Mouse (Mus musculus) MEL (cell line): ENCODE data around the gene Tssk2. TPM values are rescaled to one million over a fixed set of nuclear protein-coding genes. Genes with fewer than 3 reads are reported as not detected.

Experiments used
- DNase-seq: peaks from one replicate; pipeline ENCODE4 v3.0.0; 2011; ENCODE audit warnings: low read depth, low spot score
- H3K27ac ChIP-seq: 2 replicates; pipeline ENCODE4 v1.5.1; 2012; ENCODE audit warnings: low read depth, mild to moderate bottlenecking, control low read depth, low read length, moderate library complexity; ENCODE audit not compliant: control insufficient read depth
- H3K27me3 ChIP-seq, 2 experiments: fragments of 150-350 bp in 1 of 2; sonication (generic) in 1 of 2; 2 replicates each; pipeline ENCODE4 v1.6.1; 2012; ENCODE audit warnings: low read length in 2 of 2, mild to moderate bottlenecking in 2 of 2, improper control_type of control experiment in 1 of 2, moderate library complexity in 1 of 2; ENCODE audit not compliant: insufficient read depth in 2 of 2, control insufficient read depth in 1 of 2
- H3K36me3 ChIP-seq, 2 experiments: 2 replicates each; pipeline ENCODE4 v1.6.1; 2012 to 2014; ENCODE audit warnings: low read length in 2 of 2, improper control_type of control experiment in 1 of 2, inconsistent platforms in 1 of 2, mild to moderate bottlenecking in 1 of 2; ENCODE audit not compliant: insufficient read depth in 2 of 2, control insufficient read depth in 1 of 2
- H3K4me1 ChIP-seq, 2 experiments: fragments of 150-350 bp in 1 of 2; sonication (generic) in 1 of 2; 2 replicates each; pipeline ENCODE4 v1.6.1; 2012; ENCODE audit warnings: low read length in 2 of 2, improper control_type of control experiment in 1 of 2, mild to moderate bottlenecking in 1 of 2; ENCODE audit not compliant: insufficient read depth in 2 of 2, control insufficient read depth in 1 of 2
- H3K4me3 ChIP-seq, 2 experiments: fragments of 150-350 bp in 1 of 2; sonication (generic) in 1 of 2; 2 replicates each; pipeline ENCODE4 v1.5.1; 2012; ENCODE audit warnings: low read depth in 2 of 2, low read length in 2 of 2, mild to moderate bottlenecking in 2 of 2, moderate library complexity in 2 of 2, control low read depth in 1 of 2, improper control_type of control experiment in 1 of 2; ENCODE audit not compliant: control insufficient read depth in 1 of 2, insufficient read depth in 1 of 2
- H3K79me2 ChIP-seq: 2 replicates; pipeline ENCODE4 v1.6.1; 2012; ENCODE audit warnings: mild to moderate bottlenecking, low read length, moderate library complexity; ENCODE audit not compliant: control insufficient read depth, poor library complexity, insufficient read depth
- H3K9ac ChIP-seq: 2 replicates; pipeline ENCODE4 v1.6.1; 2012; ENCODE audit warnings: low read depth, mild to moderate bottlenecking, control low read depth, low read length, moderate library complexity; ENCODE audit not compliant: control insufficient read depth, poor library complexity, severe bottlenecking
- H3K9me3 ChIP-seq: fragments of 150-350 bp; sonication (generic); replicated peaks from 2 replicates; pipeline ENCODE4 v1.6.1; 2012; ENCODE audit warnings: mild to moderate bottlenecking, low read length, improper control_type of control experiment, moderate library complexity; ENCODE audit not compliant: insufficient read depth
- CHD1 ChIP-seq: IDR thresholded peaks from 2 replicates; pipeline ENCODE4 v1.6.1; 2012; ENCODE audit warnings: low read depth, mild to moderate bottlenecking, inconsistent platforms, low read length, improper control_type of control experiment
- CHD2 ChIP-seq: IDR thresholded peaks from 2 replicates; pipeline ENCODE4 v1.6.1; 2011; ENCODE audit warnings: low read length, improper control_type of control experiment
- CTCF ChIP-seq, 3 experiments: IDR thresholded peaks in 2 of 3; conservative IDR thresholded peaks in 1 of 3; 2 replicates each; pipeline ENCODE4 v1.5.1; 2011 to 2012; ENCODE audit warnings: low read length in 3 of 3, low read depth in 2 of 3, mild to moderate bottlenecking in 2 of 3, improper control_type of control experiment in 1 of 3, inconsistent platforms in 1 of 3, mixed read lengths in 1 of 3, moderate library complexity in 1 of 3; ENCODE audit not compliant: control insufficient read depth in 1 of 3, insufficient read depth in 1 of 3, poor library complexity in 1 of 3, severe bottlenecking in 1 of 3
- E2F4 ChIP-seq: IDR thresholded peaks from 2 replicates; pipeline ENCODE4 v1.6.1; 2011; ENCODE audit warnings: low read depth, low read length, improper control_type of control experiment, borderline replicate concordance
- ELF1 ChIP-seq: IDR thresholded peaks from 2 replicates; pipeline ENCODE4 v1.6.1; 2014; ENCODE audit warnings: low read depth, mild to moderate bottlenecking, inconsistent platforms, low read length, improper control_type of control experiment, moderate library complexity
- EP300 ChIP-seq, 2 experiments: IDR thresholded peaks; 2 replicates each; pipeline ENCODE4 v1.6.1; 2011; ENCODE audit warnings: improper control_type of control experiment in 2 of 2, low read length in 2 of 2, low read depth in 1 of 2, mild to moderate bottlenecking in 1 of 2
- ETS1 ChIP-seq: IDR thresholded peaks from 2 replicates; pipeline ENCODE4 v1.6.1; 2012; ENCODE audit warnings: low read depth, mild to moderate bottlenecking, inconsistent platforms, low read length, improper control_type of control experiment, moderate library complexity
- MAFK ChIP-seq: IDR thresholded peaks from 2 replicates; pipeline ENCODE4 v1.6.1; 2011; ENCODE audit warnings: low read depth, mild to moderate bottlenecking, low read length, improper control_type of control experiment, borderline replicate concordance
- MAX ChIP-seq: IDR thresholded peaks from 2 replicates; pipeline ENCODE4 v1.6.1; 2011; ENCODE audit warnings: low read length, improper control_type of control experiment
- MEF2A ChIP-seq: IDR thresholded peaks from 2 replicates; pipeline ENCODE4 v1.6.1; 2014; ENCODE audit warnings: low read depth, mild to moderate bottlenecking, inconsistent platforms, low read length, improper control_type of control experiment; ENCODE audit not compliant: poor library complexity, insufficient replicate concordance, severe bottlenecking; ENCODE audit errors: extremely low read depth
- MXI1 ChIP-seq: IDR thresholded peaks from 2 replicates; pipeline ENCODE4 v1.6.1; 2011; ENCODE audit warnings: mild to moderate bottlenecking, low read depth, low read length, improper control_type of control experiment
- MYB ChIP-seq: IDR thresholded peaks from 2 replicates; pipeline ENCODE4 v1.6.1; 2011; ENCODE audit warnings: mild to moderate bottlenecking, low read depth, low read length, improper control_type of control experiment
- MYC ChIP-seq: IDR thresholded peaks from 2 replicates; pipeline ENCODE4 v1.6.1; 2011; ENCODE audit warnings: low read depth, mild to moderate bottlenecking, low read length, improper control_type of control experiment, moderate library complexity
- NELFE ChIP-seq: IDR thresholded peaks from 2 replicates; pipeline ENCODE4 v1.6.1; 2011; ENCODE audit warnings: low read depth, low read length, improper control_type of control experiment
- NRF1 ChIP-seq: IDR thresholded peaks from 2 replicates; pipeline ENCODE4 v1.6.1; 2014; ENCODE audit warnings: low read depth, mild to moderate bottlenecking, inconsistent platforms, low read length, improper control_type of control experiment, moderate library complexity; ENCODE audit not compliant: poor library complexity, insufficient read depth, severe bottlenecking
- POLR2A ChIP-seq, 2 experiments: IDR thresholded peaks; 2 replicates each; pipeline ENCODE4 v1.6.1; 2011 to 2012; ENCODE audit warnings: low read length in 2 of 2, mild to moderate bottlenecking in 2 of 2, control low read depth in 1 of 2, improper control_type of control experiment in 1 of 2, low read depth in 1 of 2, moderate library complexity in 1 of 2; ENCODE audit not compliant: control insufficient read depth in 1 of 2, insufficient read depth in 1 of 2, poor library complexity in 1 of 2
- POLR2AphosphoS2 ChIP-seq: IDR thresholded peaks from 2 replicates; pipeline ENCODE4 v1.6.1; 2011; ENCODE audit warnings: low read length, improper control_type of control experiment
- RCOR1 ChIP-seq: IDR thresholded peaks from 2 replicates; pipeline ENCODE4 v1.6.1; 2012; ENCODE audit warnings: low read depth, mild to moderate bottlenecking, inconsistent platforms, low read length, improper control_type of control experiment
- SIN3A ChIP-seq: IDR thresholded peaks from 2 replicates; pipeline ENCODE4 v1.6.1; 2012; ENCODE audit warnings: low read length, improper control_type of control experiment, inconsistent platforms
- SMC3 ChIP-seq: IDR thresholded peaks from 2 replicates; pipeline ENCODE4 v1.6.1; 2011; ENCODE audit warnings: low read depth, low read length, improper control_type of control experiment
- TAL1 ChIP-seq: IDR thresholded peaks from 2 replicates; pipeline ENCODE4 v1.6.1; 2012; ENCODE audit warnings: mild to moderate bottlenecking, inconsistent platforms, low read length, moderate library complexity, mixed read lengths
- TBP ChIP-seq: IDR thresholded peaks from 2 replicates; pipeline ENCODE4 v1.8.0; 2011; ENCODE audit warnings: low read depth, low read length, improper control_type of control experiment
- TCF12 ChIP-seq: IDR thresholded peaks from 2 replicates; pipeline ENCODE4 v1.6.1; 2014; ENCODE audit warnings: low read depth, mild to moderate bottlenecking, inconsistent platforms, low read length, improper control_type of control experiment, moderate library complexity
- ZMIZ1 ChIP-seq: IDR thresholded peaks from 2 replicates; pipeline ENCODE4 v1.6.1; 2012; ENCODE audit warnings: low read depth, mild to moderate bottlenecking, inconsistent platforms, low read length, improper control_type of control experiment, moderate library complexity
- ZNF384 ChIP-seq: IDR thresholded peaks from 2 replicates; pipeline ENCODE4 v1.6.1; 2012; ENCODE audit warnings: low read depth, mild to moderate bottlenecking, inconsistent platforms, low read length, improper control_type of control experiment
- polyA plus RNA-seq, 2 experiments: library from polyadenylated mRNA; stranded (reverse) in 1 of 2; unstranded in 1 of 2; fragments of >175 nt in 1 of 2; fragments of >200 nt in 1 of 2; gene quantifications; 2 replicates each; pipeline versions ENCODE4 v1.2.1 to v1.2.4; 2012; ENCODE audit warnings: low replicate concordance in 2 of 2, low read depth in 1 of 2; ENCODE audit not compliant: insufficient read length in 2 of 2, insufficient read depth in 1 of 2, missing spikeins in 1 of 2
- total RNA-seq: library from RNA; depleted of rRNA; stranded (reverse); fragments of 300-350 nt; gene quantifications from 2 replicates; pipeline ENCODE4 v1.2.3, GENCODE M21; 2012

Tssk2 gene
- total and polyA plus RNA-seq, 3 experiments, result 0.24 TPM; not detected in 2

DNA sequence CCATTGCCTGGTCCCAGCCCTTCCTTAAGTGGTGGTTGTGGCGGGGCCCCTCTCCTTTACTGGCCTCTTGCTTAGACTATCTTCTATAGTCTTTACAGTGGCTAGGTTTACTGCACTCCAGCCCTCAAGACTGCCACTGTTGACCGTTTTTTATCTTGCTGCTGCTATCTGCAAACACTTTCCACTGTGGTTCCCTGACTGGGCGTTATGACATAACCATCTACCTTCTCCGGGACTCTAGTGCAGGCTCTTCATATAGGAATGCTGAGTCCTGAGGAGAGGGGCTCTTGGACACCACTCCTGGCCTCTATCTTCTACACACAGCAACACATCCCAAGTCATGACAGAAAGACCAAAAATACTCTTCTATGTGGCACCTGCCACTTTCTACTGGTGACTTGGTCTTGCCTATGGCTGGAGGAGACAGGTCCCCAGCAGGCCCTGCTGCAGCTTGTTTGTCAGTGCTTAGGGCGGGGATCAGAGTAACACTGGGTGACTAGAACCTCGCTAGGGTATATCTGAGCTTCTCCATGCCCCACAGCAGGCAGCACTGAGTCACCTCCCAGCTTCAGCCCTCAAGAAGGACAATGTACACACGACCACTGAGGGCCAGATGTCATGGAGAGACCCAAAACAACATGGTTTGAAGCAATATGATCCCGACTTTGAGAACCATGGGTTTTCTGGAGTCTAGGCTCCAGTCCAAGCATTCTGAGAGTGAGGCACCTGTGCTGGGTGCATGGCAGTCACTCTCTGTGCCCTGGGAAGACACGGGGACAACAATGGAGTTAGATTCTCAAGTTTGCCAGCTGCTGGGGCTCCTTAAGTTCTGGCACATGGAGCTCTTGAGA lies 35.4 kb downstream of the Tssk2 start (continued):
- TF ChIP-seq MEF2A, result 0 out of 2 replicates have a peak, but pooled peaks have one; percentile 19
- no peak for TF ChIP-seq ZNF384
- TF ChIP-seq TAL1, result peak; percentile 12; the same call in 1 of the 2 replicates
- TF ChIP-seq RCOR1, result no peak
- 0 out of 2 replicates have a peak, but pooled peaks have one; percentile 48 for TF ChIP-seq ZMIZ1
- TF ChIP-seq MAX, result peak; percentile 65; the same call in 1 of the 2 replicates
- peak; percentile 53 for TF ChIP-seq NELFE
- TF ChIP-seq MAFK, result peak; percentile 7; the same call in 1 of the 2 replicates
- TF ChIP-seq EP300 (IDR thresholded peaks at IDR 0.05; ENCODE audit: low read depth in 1 of 2, low read length in 2 of 2), result peak; percentile 63 to 90
- TF ChIP-seq ELF1, result no peak
- TF ChIP-seq MYB, result peak; percentile 89
- TF ChIP-seq CTCF (IDR thresholded peaks at IDR 0.05 in 2 of 3, conservative IDR thresholded peaks at IDR 0.05 in 1 of 3; ENCODE audit: control insufficient read depth in 1 of 3, insufficient read depth in 1 of 3, low read depth in 2 of 3, low read length in 3 of 3, poor library complexity in 1 of 3, severe bottlenecking in 1 of 3), result no peak
- peak; percentile 41; the same call in 1 of the 2 replicates for TF ChIP-seq TBP

DNA sequence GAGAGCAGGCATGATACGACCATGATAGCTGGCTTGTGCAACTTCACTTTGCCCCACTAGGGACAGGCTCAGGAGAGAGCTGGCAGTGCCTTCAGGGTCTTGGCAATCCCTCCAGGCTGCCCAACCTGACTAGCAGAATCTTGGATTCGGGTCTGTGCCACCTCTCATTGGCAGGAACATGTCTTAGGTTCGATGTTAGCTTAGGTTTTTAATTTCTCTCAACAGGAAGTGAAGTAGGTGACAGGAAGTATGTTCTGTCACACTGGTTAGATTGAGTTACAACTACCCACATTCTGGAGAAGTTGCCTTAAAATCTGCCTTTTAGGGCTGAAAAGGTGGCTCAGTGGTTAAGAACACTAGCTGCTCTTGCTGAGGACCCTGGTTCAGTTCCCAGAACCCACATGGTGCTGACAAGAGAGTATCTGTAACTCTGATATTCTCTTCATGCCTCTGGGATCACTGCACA lies 36.0 kb downstream of the Tssk2 start:
- DNase-seq, result peak; percentile 72
- peak overlapping the region; percentile 59 for H3K9ac ChIP-seq
- TF ChIP-seq E2F4 (0 out of 2 replicates have a peak, but pooled peaks have one; percentile 23), ELF1 (no peak), NELFE (peak; percentile 55), POLR2AphosphoS2 (peak; percentile 46; the same call in 1 of the 2 replicates), TCF12 (peak; percentile 10; the same call in 1 of the 2 replicates), MAX (no peak; the same call in 1 of the 2 replicates), CTCF (IDR thresholded peaks at IDR 0.05 in 2 of 3, conservative IDR thresholded peaks at IDR 0.05 in 1 of 3; ENCODE audit: control insufficient read depth in 1 of 3, insufficient read depth in 1 of 3, low read depth in 2 of 3, low read length in 3 of 3, poor library complexity in 1 of 3, severe bottlenecking in 1 of 3) (peak in 1 of 3 experiments; percentile 32; a peak in 2 of 6 replicates), NRF1 (no peak), POLR2A (IDR thresholded peaks at IDR 0.05; ENCODE audit: control insufficient read depth in 1 of 2, insufficient read depth in 1 of 2, low read depth in 1 of 2, low read length in 2 of 2, poor library complexity in 1 of 2) (peak in 1 of 2 experiments; percentile 42; a peak in 1 of 4 replicates), RCOR1 (no peak), TBP (peak; percentile 63; the same call in 1 of the 2 replicates), SIN3A (0 out of 2 replicates have a peak, but pooled peaks have one; percentile 25), MYB (no peak; the same call in 1 of the 2 replicates), MYC (no peak), ETS1 (peak; percentile 32; the same call in 1 of the 2 replicates), CHD1 (no peak), MXI1 (peak; percentile 34; the same call in 1 of the 2 replicates), SMC3 (no peak), ZMIZ1 (peak; percentile 52; the same call in 1 of the 2 replicates), CHD2 (no peak)
- peaks cover 0 to 33% of the 10 kb centered on the region in 2 experiments; a peak in 2 of 4 replicates for H3K36me3 ChIP-seq
- H3K4me1 ChIP-seq, result peaks cover 31 to 44% of the 10 kb centered on the region in 2 experiments
- H3K4me3 ChIP-seq, result no peak overlapping the region; a peak in 1 of 4 replicates
- H3K27ac ChIP-seq, result peak overlapping the region; percentile 92
- no peaks in the 10 kb centered on the region for H3K27me3 ChIP-seq
- no peaks in the 10 kb centered on the region for H3K9me3 ChIP-seq
- no peaks in the 10 kb centered on the region for H3K79me2 ChIP-seq
